Mouse (Mus musculus): ENCODE data around the gene Arid5b.

GRCm38 (mm10) chr10:68193561-68193960 lies 85.0 kb downstream of the Arid5b start:
- no peak for TF ChIP-seq CTCF (IDR thresholded peaks at IDR 0.05; ENCODE audit: low read depth)
- TF ChIP-seq EP300 (IDR thresholded peaks at IDR 0.05; ENCODE audit: low read depth): no peak

Data from liver, embryonic 14.5 days (tissue).